Mouse (Mus musculus) limb, embryonic 14.5 days (tissue): ENCODE data around the gene Tmem9b. TPM values are rescaled to one million over a fixed set of nuclear protein-coding genes. Genes with fewer than 3 reads are reported as not detected.

Experiments
- ATAC-seq: fragments of 200-750 bp; cut with Nextera tagmentation; 2 replicates; pipeline ENCODE4 v1.8.0; 2017; ENCODE audit warnings: low read depth, moderate number of reproducible peaks, moderate TSS enrichment; ENCODE audit not compliant: low FRiP score
- DNase-seq: peaks from one replicate; pipeline ENCODE4 v3.0.0-alpha.2; 2015; ENCODE audit warnings: low spot score
- H3K27ac ChIP-seq: fragments of 300-500 bp; sonication (generic); replicated peaks from 2 replicates; pipeline ENCODE4 v1.5.1; 2014; ENCODE audit warnings: low read depth, mild to moderate bottlenecking, low read length, moderate library complexity, mixed read lengths
- H3K27me3 ChIP-seq: fragments of 300-500 bp; sonication (generic); 2 replicates; pipeline ENCODE4 v1.6.1; 2014; ENCODE audit warnings: low read length, mixed read lengths; ENCODE audit not compliant: control insufficient read depth, insufficient read depth
- H3K36me3 ChIP-seq: fragments of 300-500 bp; sonication (generic); 2 replicates; pipeline ENCODE4 v1.6.1; 2014; ENCODE audit warnings: mild to moderate bottlenecking, low read length, moderate library complexity, mixed read lengths; ENCODE audit not compliant: control insufficient read depth, insufficient read depth
- H3K4me1 ChIP-seq: fragments of 300-500 bp; sonication (generic); 2 replicates; pipeline ENCODE4 v1.6.1; 2014; ENCODE audit warnings: antibody characterized with exemption, low read length, mixed read lengths; ENCODE audit not compliant: control insufficient read depth, insufficient read depth
- H3K4me2 ChIP-seq: fragments of 300-500 bp; sonication (generic); replicated peaks from 2 replicates; pipeline ENCODE4 v1.6.1; 2014; ENCODE audit warnings: low read depth, mild to moderate bottlenecking, low read length, moderate library complexity; ENCODE audit not compliant: severe bottlenecking
- H3K4me3 ChIP-seq: fragments of 300-500 bp; sonication (generic); replicated peaks from 2 replicates; pipeline ENCODE4 v1.5.1; 2014; ENCODE audit warnings: low read length
- H3K9ac ChIP-seq: fragments of 300-500 bp; sonication (generic); 2 replicates; pipeline ENCODE4 v1.6.1; 2014; ENCODE audit warnings: mild to moderate bottlenecking, low read depth, low read length, moderate library complexity; ENCODE audit not compliant: severe bottlenecking
- H3K9me3 ChIP-seq: fragments of 300-500 bp; sonication (generic); 2 replicates; pipeline ENCODE4 v1.6.1; 2016; ENCODE audit warnings: low read length; ENCODE audit not compliant: control insufficient read depth
- POLR2A ChIP-seq: fragments of 200-500 bp; IDR thresholded peaks from 2 replicates; pipeline ENCODE4 v1.8.0; 2012; ENCODE audit warnings: inconsistent platforms, mild to moderate bottlenecking, moderate library complexity, borderline replicate concordance; ENCODE audit not compliant: insufficient read depth, insufficient read length; ENCODE audit errors: extremely low read depth
- WGBS: fragments of 180-500 bp; shearing (Covaris S2); extraction: QIAGEN DNeasy Blood & Tissue Kit; methylation state at CpG from one replicate; pipeline ENCODE4 v1.1.7; 2014; 5-methylcytosine and 5-hydroxymethylcytosine counted together
- polyA plus RNA-seq, 2 experiments: library from polyadenylated mRNA; depleted of rRNA in 1 of 2; stranded (reverse) in 1 of 2; unstranded in 1 of 2; fragments of >200 nt; fragmentation: Nextera tagmentation in 1 of 2; extraction: Ambion mirVana in 1 of 2; gene quantifications; 2 replicates each; pipeline versions ENCODE4 v1.2.1 to v1.2.3; 2012 to 2014

Tmem9b gene
- polyA plus RNA-seq, 2 experiments, result 38.2 to 69.2 TPM

GRCm38 (mm10) chr7:109739822-109740370 is 12.8 kb downstream of the Tmem9b start:
- Histone ChIP-seq H3K4me3 (no peak overlapping the region), H3K27ac (no peak overlapping the region)
- DNase-seq, result no peak

GRCm38 (mm10) chr7:109734806-109735205 is 17.9 kb downstream of the Tmem9b start:
- H3K36me3 ChIP-seq, result peaks cover 15% of the 10 kb centered on the region
- H3K4me1 ChIP-seq, result no peaks in the 10 kb centered on the region
- DNase-seq, result no peak
- no peaks in the 10 kb centered on the region for H3K27me3 ChIP-seq
- ATAC-seq, result no peak
- H3K4me3 ChIP-seq, result no peak overlapping the region
- TF ChIP-seq POLR2A, result no peak
- no peak overlapping the region for H3K9ac ChIP-seq
- no peak overlapping the region for H3K27ac ChIP-seq
- no peak overlapping the region for H3K4me2 ChIP-seq
- H3K9me3 ChIP-seq, result no peaks in the 10 kb centered on the region
- WGBS, result 86% methylated on average over 4 of the region's 4 CpGs

More at GRCm38 (mm10) chr7:109739822-109740370, 12.8 kb downstream of the Tmem9b start:
- 73% methylated on average over 5 of the region's 5 CpGs for WGBS
- Histone ChIP-seq H3K9ac (no peak overlapping the region), H3K36me3 (peaks cover 35% of the 10 kb centered on the region), H3K27me3 (no peaks in the 10 kb centered on the region), H3K4me2 (no peak overlapping the region), H3K9me3 (no peaks in the 10 kb centered on the region), H3K4me1 (no peaks in the 10 kb centered on the region)
- TF ChIP-seq POLR2A, result no peak
- no peak for ATAC-seq

GRCm38 (mm10) chr7:109731626-109732025 is 21.0 kb downstream of the Tmem9b start, which contains the start of gene Ascl3:
Gene Ascl3 (minus strand): TSS chr7:109731726.
- Histone ChIP-seq H3K27ac (no peak within 1 kb of the TSS), H3K36me3 (peaks cover 11% of the 10 kb centered on the region), H3K4me1 (no peaks in the 10 kb centered on the region), H3K4me2 (no peak within 1 kb of the TSS), H3K27me3 (no peaks in the 10 kb centered on the region), H3K9ac (no peak within 1 kb of the TSS), H3K9me3 (no peaks in the 10 kb centered on the region), H3K4me3 (no peak within 1 kb of the TSS)
- 87% methylated on average over 5 of the region's 5 CpGs for WGBS
- TF ChIP-seq POLR2A, result no peak
- no peak for DNase-seq
- no peak for ATAC-seq

- WGBS, result 90% methylated on average over 5 of the region's 5 CpGs
- H3K4me1 ChIP-seq, result no peaks in the 10 kb centered on the region
- no peaks in the 10 kb centered on the region for H3K27me3 ChIP-seq
- no peak within 1 kb of the TSS for H3K4me3 ChIP-seq
- no peak for TF ChIP-seq POLR2A
- H3K9ac ChIP-seq, result no peak within 1 kb of the TSS
- no peaks in the 10 kb centered on the region for H3K9me3 ChIP-seq
- H3K27ac ChIP-seq, result no peak within 1 kb of the TSS
- no peak for ATAC-seq
- H3K36me3 ChIP-seq, result no peaks in the 10 kb centered on the region
- DNase-seq, result no peak
- H3K4me2 ChIP-seq, result no peak within 1 kb of the TSS
Measured at GRCm38 (mm10) chr7:109723697-109724096, 29.0 kb downstream of the Tmem9b start, which contains the start of gene BC051019. Gene BC051019 (minus strand): TSS chr7:109723850.

GRCm38 (mm10) chr7:109723114-109723513 is 29.6 kb downstream of the Tmem9b start:
- H3K27me3 ChIP-seq, result no peaks in the 10 kb centered on the region
- ATAC-seq (no peak), DNase-seq (no peak)
- H3K4me1 ChIP-seq, result no peaks in the 10 kb centered on the region
- H3K36me3 ChIP-seq, result no peaks in the 10 kb centered on the region
- H3K4me2 ChIP-seq, result no peak overlapping the region
- H3K9me3 ChIP-seq, result no peaks in the 10 kb centered on the region
- no peak overlapping the region for H3K4me3 ChIP-seq
- no peak overlapping the region for H3K27ac ChIP-seq
- TF ChIP-seq POLR2A, result no peak
- 87% methylated on average over 8 of the region's 8 CpGs for WGBS
- H3K9ac ChIP-seq, result no peak overlapping the region

- no peak for TF ChIP-seq POLR2A
- no peak for ATAC-seq
- H3K4me1 ChIP-seq, result no peaks in the 10 kb centered on the region
- H3K9ac ChIP-seq, result no peak overlapping the region
- no peaks in the 10 kb centered on the region for H3K9me3 ChIP-seq
- no peaks in the 10 kb centered on the region for H3K27me3 ChIP-seq
- no peak overlapping the region for H3K4me3 ChIP-seq
- DNase-seq, result no peak
- 95% methylated on average over 2 of the region's 2 CpGs for WGBS
- H3K4me2 ChIP-seq, result no peak overlapping the region
- no peaks in the 10 kb centered on the region for H3K36me3 ChIP-seq
- H3K27ac ChIP-seq, result no peak overlapping the region
Measured at GRCm38 (mm10) chr7:109722618-109723017, 30.1 kb downstream of the Tmem9b start.
